Mouse (Mus musculus): ENCODE results near the gene Actg1. TPM values are rescaled to one million over a fixed set of nuclear protein-coding genes. Genes with fewer than 3 reads are reported as not detected.

Gene Actg1
- polyA plus RNA-seq, 1 experiment from 2014 or later = 1,592 TPM

GRCm38 (mm10) chr11:120304886-120305534 is 43.3 kb downstream of the Actg1 start:
- H3K4me3 ChIP-seq (ENCODE audit: low read depth, low read length) = peak overlapping the region; percentile 50
- peak; percentile 88 for ATAC-seq (replicated peaks; ENCODE audit: low FRiP score)
- H3K36me3 ChIP-seq (ENCODE audit: control insufficient read depth, insufficient read depth, low read length) = no peaks in the 10 kb centered on the region
- H3K9ac ChIP-seq (ENCODE audit: low read depth, low read length) = peak overlapping the region; percentile 80
- H3K4me1 ChIP-seq (replicated peaks; ENCODE audit: control insufficient read depth, insufficient read depth, low read length) = peaks cover 40% of the 10 kb centered on the region
- under 1% methylated on average over 53 of the region's 53 CpGs for WGBS
- DNase-seq (ENCODE audit: low spot score) = peak; percentile 99
- H3K4me2 ChIP-seq = peak overlapping the region; percentile 91
- peak overlapping the region; percentile 86 for H3K27ac ChIP-seq (ENCODE audit: low read depth, low read length)
- H3K9me3 ChIP-seq (ENCODE audit: control insufficient read depth, low read length) = no peaks in the 10 kb centered on the region
- H3K27me3 ChIP-seq (replicated peaks; ENCODE audit: control insufficient read depth, insufficient read depth, low read length) = no peaks in the 10 kb centered on the region

DNA sequence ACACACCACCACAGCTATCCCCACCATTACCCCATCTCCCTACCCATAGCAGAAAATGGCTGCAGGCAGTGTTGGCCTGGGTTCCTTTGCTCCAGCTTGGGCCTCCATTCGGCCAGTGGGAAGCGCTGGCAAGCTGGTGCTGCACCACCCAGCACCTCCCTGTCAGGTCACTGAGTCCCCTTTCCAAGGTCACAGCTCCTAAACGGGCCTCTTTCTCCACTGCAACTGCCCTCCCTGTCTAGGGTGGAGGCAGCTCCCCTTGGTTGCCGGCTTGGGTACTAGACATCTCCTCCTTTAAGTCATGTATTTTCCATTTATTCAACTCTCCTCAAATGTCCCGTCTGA is 44.0 kb downstream of the Actg1 start:
- DNase-seq (ENCODE audit: low spot score) (no peak), ATAC-seq (replicated peaks; ENCODE audit: low FRiP score) (no peak)
- Histone ChIP-seq H3K4me3 (ENCODE audit: low read depth, low read length) (peak overlapping the region; percentile 50), H3K9me3 (ENCODE audit: control insufficient read depth, low read length) (no peaks in the 10 kb centered on the region), H3K36me3 (ENCODE audit: control insufficient read depth, insufficient read depth, low read length) (no peaks in the 10 kb centered on the region), H3K27ac (ENCODE audit: low read depth, low read length) (peak overlapping the region; percentile 86), H3K4me1 (replicated peaks; ENCODE audit: control insufficient read depth, insufficient read depth, low read length) (peaks cover 47% of the 10 kb centered on the region), H3K9ac (ENCODE audit: low read depth, low read length) (peak overlapping the region; percentile 80), H3K4me2 (peak overlapping the region; percentile 91), H3K27me3 (replicated peaks; ENCODE audit: control insufficient read depth, insufficient read depth, low read length) (no peaks in the 10 kb centered on the region)
- WGBS = 45% methylated on average over 5 of the region's 5 CpGs

GRCm38 (mm10) chr11:120303559-120304349 is 44.6 kb downstream of the Actg1 start:
- peak; percentile 76 for ATAC-seq (replicated peaks; ENCODE audit: low FRiP score)
- H3K9me3 ChIP-seq (ENCODE audit: control insufficient read depth, low read length) = no peaks in the 10 kb centered on the region
- H3K27me3 ChIP-seq (replicated peaks; ENCODE audit: control insufficient read depth, insufficient read depth, low read length) = no peaks in the 10 kb centered on the region
- peaks cover 49% of the 10 kb centered on the region for H3K4me1 ChIP-seq (replicated peaks; ENCODE audit: control insufficient read depth, insufficient read depth, low read length)
- peak overlapping the region; percentile 50; the same call in 1 of the 2 replicates for H3K4me3 ChIP-seq (ENCODE audit: low read depth, low read length)
- H3K36me3 ChIP-seq (ENCODE audit: control insufficient read depth, insufficient read depth, low read length) = no peaks in the 10 kb centered on the region
- 53% methylated on average over 21 of the region's 21 CpGs for WGBS
- DNase-seq (ENCODE audit: low spot score) = no peak
- H3K9ac ChIP-seq (ENCODE audit: low read depth, low read length) = peak overlapping the region; percentile 80
- H3K4me2 ChIP-seq = peak overlapping the region; percentile 91
- H3K27ac ChIP-seq (ENCODE audit: low read depth, low read length) = peak overlapping the region; percentile 86

- 76% methylated on average over 9 of the region's 9 CpGs for WGBS
- Histone ChIP-seq H3K9me3 (ENCODE audit: control insufficient read depth, low read length) (no peaks in the 10 kb centered on the region), H3K36me3 (ENCODE audit: control insufficient read depth, insufficient read depth, low read length) (no peaks in the 10 kb centered on the region), H3K4me2 (peak overlapping the region; percentile 91), H3K27ac (ENCODE audit: low read depth, low read length) (peak overlapping the region; percentile 86), H3K27me3 (replicated peaks; ENCODE audit: control insufficient read depth, insufficient read depth, low read length) (no peaks in the 10 kb centered on the region), H3K4me3 (ENCODE audit: low read depth, low read length) (peak overlapping the region; percentile 1; the same call in 1 of the 2 replicates), H3K9ac (ENCODE audit: low read depth, low read length) (peak overlapping the region; percentile 49), H3K4me1 (replicated peaks; ENCODE audit: control insufficient read depth, insufficient read depth, low read length) (peaks cover 49% of the 10 kb centered on the region)
- DNase-seq (ENCODE audit: low spot score) (no peak), ATAC-seq (replicated peaks; ENCODE audit: low FRiP score) (no peak)
Observed at GRCm38 (mm10) chr11:120303119-120303518, 45.2 kb downstream of the Actg1 start.

DNA sequence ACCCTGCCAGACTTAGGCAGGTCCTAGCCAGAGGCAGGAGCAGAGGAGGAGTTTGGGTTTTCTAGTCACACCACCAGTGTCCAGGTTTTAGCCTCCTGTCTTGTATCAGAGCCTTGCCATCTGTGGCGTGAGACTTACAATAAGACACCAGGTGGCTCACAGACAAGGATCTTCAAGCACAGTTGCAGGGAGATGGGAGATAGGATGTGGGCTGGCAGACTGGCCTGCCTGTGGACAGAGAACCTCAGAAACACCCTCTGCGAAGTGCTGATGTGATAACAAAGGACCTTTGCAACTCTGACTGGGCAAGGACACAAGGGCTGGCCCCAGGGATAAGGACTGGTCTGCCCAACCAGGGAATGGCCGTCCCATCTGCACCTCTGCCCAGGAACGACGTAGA is 48.9 kb downstream of the Actg1 start:
- peaks cover 43% of the 10 kb centered on the region for H3K4me1 ChIP-seq (replicated peaks; ENCODE audit: control insufficient read depth, insufficient read depth, low read length)
- ATAC-seq (replicated peaks; ENCODE audit: low FRiP score) = 0 out of 2 replicates have a peak, but pooled peaks have one; percentile 19
- WGBS = 26% methylated on average over 5 of the region's 5 CpGs

GRCm38 (mm10) chr11:120298441-120299141 is 49.8 kb downstream of the Actg1 start:
- Histone ChIP-seq H3K9me3 (ENCODE audit: control insufficient read depth, low read length) (no peaks in the 10 kb centered on the region), H3K27me3 (replicated peaks; ENCODE audit: control insufficient read depth, insufficient read depth, low read length) (no peaks in the 10 kb centered on the region), H3K36me3 (ENCODE audit: control insufficient read depth, insufficient read depth, low read length) (no peaks in the 10 kb centered on the region), H3K9ac (ENCODE audit: low read depth, low read length) (no peak overlapping the region), H3K4me2 (no peak overlapping the region), H3K4me1 (replicated peaks; ENCODE audit: control insufficient read depth, insufficient read depth, low read length) (peaks cover 42% of the 10 kb centered on the region), H3K4me3 (ENCODE audit: low read depth, low read length) (no peak overlapping the region), H3K27ac (ENCODE audit: low read depth, low read length) (no peak overlapping the region)
- DNase-seq (ENCODE audit: low spot score) = no peak
- 78% methylated on average over 4 of the region's 4 CpGs for WGBS
- no peak for ATAC-seq (replicated peaks; ENCODE audit: low FRiP score)

More for the DNA sequence above, 48.9 kb downstream of the Actg1 start:
- H3K27me3 ChIP-seq (replicated peaks; ENCODE audit: control insufficient read depth, insufficient read depth, low read length) = no peaks in the 10 kb centered on the region
- no peak overlapping the region for H3K4me3 ChIP-seq (ENCODE audit: low read depth, low read length)
- H3K9me3 ChIP-seq (ENCODE audit: control insufficient read depth, low read length) = no peaks in the 10 kb centered on the region
- no peaks in the 10 kb centered on the region for H3K36me3 ChIP-seq (ENCODE audit: control insufficient read depth, insufficient read depth, low read length)
- no peak overlapping the region for H3K9ac ChIP-seq (ENCODE audit: low read depth, low read length)
- DNase-seq (ENCODE audit: low spot score) = no peak
- no peak overlapping the region for H3K4me2 ChIP-seq
- H3K27ac ChIP-seq (ENCODE audit: low read depth, low read length) = no peak overlapping the region

- peaks cover 39% of the 10 kb centered on the region for H3K4me1 ChIP-seq (replicated peaks; ENCODE audit: control insufficient read depth, insufficient read depth, low read length)
- H3K9ac ChIP-seq (ENCODE audit: low read depth, low read length) = no peak overlapping the region
- WGBS = 75% methylated on average over 7 of the region's 7 CpGs
- no peaks in the 10 kb centered on the region for H3K9me3 ChIP-seq (ENCODE audit: control insufficient read depth, low read length)
- H3K4me2 ChIP-seq = no peak overlapping the region
- no peak overlapping the region for H3K27ac ChIP-seq (ENCODE audit: low read depth, low read length)
- DNase-seq (ENCODE audit: low spot score) (no peak), ATAC-seq (replicated peaks; ENCODE audit: low FRiP score) (no peak)
- H3K4me3 ChIP-seq (ENCODE audit: low read depth, low read length) = no peak overlapping the region
- no peaks in the 10 kb centered on the region for H3K27me3 ChIP-seq (replicated peaks; ENCODE audit: control insufficient read depth, insufficient read depth, low read length)
- no peaks in the 10 kb centered on the region for H3K36me3 ChIP-seq (ENCODE audit: control insufficient read depth, insufficient read depth, low read length)
Observed at GRCm38 (mm10) chr11:120297767-120298166, 50.6 kb downstream of the Actg1 start.

DNA sequence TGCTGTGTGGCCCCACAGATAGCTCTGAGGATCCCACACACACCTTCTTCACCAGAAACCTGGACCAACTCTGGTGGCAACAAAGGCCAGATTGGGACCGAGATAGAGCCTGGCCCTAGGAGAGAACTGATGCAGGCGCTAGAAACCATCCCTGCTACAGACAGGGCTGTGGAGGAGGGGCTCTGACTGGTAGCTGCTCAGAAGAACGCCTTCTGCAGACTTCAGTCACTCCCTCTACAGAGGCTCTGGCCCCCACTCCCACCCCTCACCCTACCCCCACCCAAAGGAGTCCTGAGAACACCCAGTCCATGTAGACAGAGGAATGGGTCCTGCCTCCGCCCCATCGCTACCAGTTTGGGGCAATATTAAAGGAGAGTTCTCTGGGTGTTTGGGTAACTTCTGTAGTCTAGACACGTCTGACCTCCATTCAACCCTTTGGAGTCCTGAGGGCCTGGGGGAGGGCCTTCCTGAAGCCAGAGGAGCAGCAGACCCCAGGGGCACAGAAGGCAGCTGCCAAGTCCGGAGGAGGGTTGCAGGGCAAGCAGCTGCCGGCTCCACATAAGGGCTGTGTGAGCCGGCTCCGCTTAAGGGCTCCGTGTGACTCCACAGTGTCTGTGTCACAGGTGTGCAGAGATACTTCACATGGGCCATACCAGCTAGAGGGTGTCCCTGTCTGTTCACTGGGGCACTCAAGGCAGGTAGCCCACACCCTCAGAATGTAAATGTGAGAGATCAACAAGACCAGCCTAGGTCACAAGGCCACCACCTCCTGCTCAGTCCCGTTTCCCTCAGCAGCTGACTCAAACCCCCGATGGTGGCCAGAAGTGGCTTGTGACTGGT is 51.8 kb downstream of the Actg1 start:
- no peak overlapping the region for H3K9ac ChIP-seq (ENCODE audit: low read depth, low read length)
- H3K27ac ChIP-seq (ENCODE audit: low read depth, low read length) = no peak overlapping the region; the same call in 1 of the 2 replicates
- no peak overlapping the region for H3K4me2 ChIP-seq
- ATAC-seq (replicated peaks; ENCODE audit: low FRiP score) (no peak), DNase-seq (ENCODE audit: low spot score) (no peak)
- no peaks in the 10 kb centered on the region for H3K9me3 ChIP-seq (ENCODE audit: control insufficient read depth, low read length)
- H3K27me3 ChIP-seq (replicated peaks; ENCODE audit: control insufficient read depth, insufficient read depth, low read length) = no peaks in the 10 kb centered on the region
- 54% methylated on average over 13 of the region's 13 CpGs for WGBS
- no peak overlapping the region for H3K4me3 ChIP-seq (ENCODE audit: low read depth, low read length)
- no peaks in the 10 kb centered on the region for H3K36me3 ChIP-seq (ENCODE audit: control insufficient read depth, insufficient read depth, low read length)
- peaks cover 32% of the 10 kb centered on the region for H3K4me1 ChIP-seq (replicated peaks; ENCODE audit: control insufficient read depth, insufficient read depth, low read length)

Measured in liver, embryonic 11.5 days (tissue).